Mouse (Mus musculus): ENCODE results near the gene Kctd2.

DNA sequence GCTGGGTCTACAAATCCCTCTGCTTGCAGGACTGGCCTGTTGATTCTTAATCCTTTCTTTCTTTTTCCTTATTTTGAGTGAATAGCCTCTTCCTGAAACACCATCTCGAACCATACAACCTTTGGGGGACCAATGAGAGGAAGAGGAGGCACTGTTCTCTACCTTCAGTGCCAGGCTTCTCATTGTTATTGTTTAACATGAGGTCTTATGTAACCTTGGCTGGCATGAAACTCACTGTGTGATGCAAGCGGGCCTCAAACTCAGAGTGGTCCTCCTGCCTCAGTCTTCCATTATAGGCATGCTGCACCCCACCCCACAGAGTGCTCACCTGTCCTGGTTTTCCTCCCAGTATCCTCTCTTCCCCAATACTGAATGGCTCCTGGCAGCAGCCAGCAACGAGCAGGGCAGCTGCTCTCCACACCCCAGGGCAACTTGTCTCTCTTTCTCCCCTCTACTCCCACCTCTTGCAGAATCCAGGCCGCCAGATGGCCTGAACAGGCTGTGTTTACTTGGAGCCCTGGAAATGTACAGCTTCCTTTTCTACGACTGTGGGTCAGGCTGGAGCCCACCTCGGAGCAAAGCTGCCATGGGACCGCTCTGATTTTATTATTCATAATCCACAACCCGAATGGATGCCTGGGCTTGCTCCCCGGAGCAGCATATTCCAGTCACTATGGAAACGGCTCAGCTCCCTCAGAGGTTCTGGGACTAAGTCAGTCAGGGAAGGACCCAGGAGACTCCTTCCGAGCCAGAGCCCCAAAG, 19.1 kb upstream of the Kctd2 start:
- TF ChIP-seq ZKSCAN1 (IDR thresholded peaks at IDR 0.05; ENCODE audit: borderline replicate concordance, low read depth, low read length) (no peak), CTCF (conservative IDR thresholded peaks at IDR 0.05 in 1 of 2, IDR thresholded peaks at IDR 0.05 in 1 of 2; ENCODE audit: low read depth in 2 of 2, low read length in 2 of 2) (no peak), CHD1 (IDR thresholded peaks at IDR 0.05; ENCODE audit: low read depth, low read length) (no peak), EP300 (IDR thresholded peaks at IDR 0.05; ENCODE audit: low read length) (no peak), E2F4 (IDR thresholded peaks at IDR 0.05; ENCODE audit: insufficient replicate concordance, low read depth, low read length) (no peak)

Measured in CH12.LX (cell line).